Mouse (Mus musculus) midbrain, embryonic 14.5 days (tissue): ENCODE data around the gene Pigb. TPM values are rescaled to one million over a fixed set of nuclear protein-coding genes. Genes with fewer than 3 reads are reported as not detected.

Experiments used
- ATAC-seq: fragments of 200-750 bp; cut with Nextera tagmentation; 2 replicates; pipeline ENCODE4 v1.8.0; 2017; ENCODE audit warnings: moderate number of reproducible peaks, moderate library complexity; ENCODE audit not compliant: low FRiP score, low TSS enrichment
- DNase-seq: peaks from one replicate; pipeline ENCODE4 v3.0.0-alpha.2; 2015
- H3K27ac ChIP-seq: fragments of 300-500 bp; sonication (generic); replicated peaks from 2 replicates; pipeline ENCODE4 v1.5.1; 2014; ENCODE audit warnings: mild to moderate bottlenecking, low read depth, low read length, moderate library complexity
- H3K27me3 ChIP-seq: fragments of 300-500 bp; sonication (generic); 2 replicates; pipeline ENCODE4 v1.6.1; 2014; ENCODE audit warnings: low read length, control low read depth, mixed read lengths; ENCODE audit not compliant: control insufficient read depth, insufficient read depth
- H3K36me3 ChIP-seq: fragments of 300-500 bp; sonication (generic); 2 replicates; pipeline ENCODE4 v1.6.1; 2014; ENCODE audit warnings: low read length, control low read depth; ENCODE audit not compliant: control insufficient read depth, insufficient read depth
- H3K4me1 ChIP-seq: fragments of 300-500 bp; sonication (generic); 2 replicates; pipeline ENCODE4 v1.6.1; 2014; ENCODE audit warnings: mild to moderate bottlenecking, antibody characterized with exemption, low read length, control low read depth; ENCODE audit not compliant: control insufficient read depth, insufficient read depth
- H3K4me2 ChIP-seq: fragments of 300-500 bp; sonication (generic); 2 replicates; pipeline ENCODE4 v1.6.1; 2014; ENCODE audit warnings: mild to moderate bottlenecking, low read length, moderate library complexity
- H3K4me3 ChIP-seq: fragments of 300-500 bp; sonication (generic); replicated peaks from 2 replicates; pipeline ENCODE4 v1.5.1; 2014; ENCODE audit warnings: low read depth, low read length
- H3K9ac ChIP-seq: fragments of 300-500 bp; sonication (generic); replicated peaks from 2 replicates; pipeline ENCODE4 v1.6.1; 2014; ENCODE audit warnings: mild to moderate bottlenecking, low read length, moderate library complexity
- H3K9me3 ChIP-seq: fragments of 300-500 bp; sonication (generic); 2 replicates; pipeline ENCODE4 v1.6.1; 2016; ENCODE audit warnings: low read length, control low read depth, mixed read lengths; ENCODE audit not compliant: control insufficient read depth
- WGBS: fragments of 180-500 bp; shearing (Covaris S2); extraction: QIAGEN DNeasy Blood & Tissue Kit; methylation state at CpG from one replicate; pipeline ENCODE4 v1.1.7; 2014; 5-methylcytosine and 5-hydroxymethylcytosine counted together
- polyA plus RNA-seq: library from polyadenylated mRNA; unstranded; fragments of >200 nt; fragmentation: Nextera tagmentation; extraction: Ambion mirVana; gene quantifications from 2 replicates; pipeline ENCODE4 v1.2.1, GENCODE M21; 2014

Pigb gene
- polyA plus RNA-seq, 1 experiment from 2014 or later = 16.8 TPM

GRCm38 (mm10) chr9:73055441-73055911 lies 15.3 kb upstream of the Pigb start:
- no peak for DNase-seq
- no peaks in the 10 kb centered on the region for H3K36me3 ChIP-seq
- no peaks in the 10 kb centered on the region for H3K27me3 ChIP-seq
- H3K4me1 ChIP-seq = no peaks in the 10 kb centered on the region; the same call in 1 of the 2 replicates
- no peak for ATAC-seq
- H3K9me3 ChIP-seq = no peaks in the 10 kb centered on the region
- no peak overlapping the region for H3K9ac ChIP-seq
- H3K27ac ChIP-seq = no peak overlapping the region
- no peak overlapping the region for H3K4me2 ChIP-seq
- H3K4me3 ChIP-seq = no peak overlapping the region
- WGBS = 77% methylated on average over 10 of the region's 10 CpGs

- Histone ChIP-seq H3K4me2 (no peak overlapping the region), H3K4me1 (no peaks in the 10 kb centered on the region; the same call in 1 of the 2 replicates), H3K9me3 (no peaks in the 10 kb centered on the region), H3K36me3 (no peaks in the 10 kb centered on the region), H3K9ac (no peak overlapping the region), H3K4me3 (no peak overlapping the region), H3K27ac (no peak overlapping the region), H3K27me3 (no peaks in the 10 kb centered on the region)
- 42% methylated on average over 8 of the region's 8 CpGs for WGBS
- ATAC-seq = no peak
- DNase-seq = no peak
Measured at GRCm38 (mm10) chr9:73050606-73051005, 10.4 kb upstream of the Pigb start.

GRCm38 (mm10) chr9:73049833-73050232 lies 9.7 kb upstream of the Pigb start:
- no peak overlapping the region for H3K27ac ChIP-seq
- DNase-seq = peak; percentile 7
- H3K36me3 ChIP-seq = no peaks in the 10 kb centered on the region
- H3K4me1 ChIP-seq = peaks cover 6% of the 10 kb centered on the region
- no peak overlapping the region for H3K9ac ChIP-seq
- 66% methylated on average over 5 of the region's 5 CpGs for WGBS
- ATAC-seq = no peak
- no peak overlapping the region for H3K4me3 ChIP-seq
- no peak overlapping the region for H3K4me2 ChIP-seq
- no peaks in the 10 kb centered on the region for H3K27me3 ChIP-seq
- no peaks in the 10 kb centered on the region for H3K9me3 ChIP-seq

GRCm38 (mm10) chr9:73048927-73049326 lies 8.7 kb upstream of the Pigb start:
- ATAC-seq = no peak
- Histone ChIP-seq H3K4me3 (no peak overlapping the region), H3K36me3 (no peaks in the 10 kb centered on the region), H3K27me3 (no peaks in the 10 kb centered on the region), H3K27ac (no peak overlapping the region), H3K9ac (no peak overlapping the region), H3K4me2 (no peak overlapping the region), H3K9me3 (no peaks in the 10 kb centered on the region), H3K4me1 (peaks cover 13% of the 10 kb centered on the region)
- WGBS = 4% methylated on average over 4 of the region's 4 CpGs
- peak; percentile 37 for DNase-seq

- no peak overlapping the region for H3K4me3 ChIP-seq
- 94% methylated on average over 2 of the region's 2 CpGs for WGBS
- no peaks in the 10 kb centered on the region for H3K27me3 ChIP-seq
- H3K4me1 ChIP-seq = peaks cover 13% of the 10 kb centered on the region
- no peaks in the 10 kb centered on the region for H3K9me3 ChIP-seq
- no peak overlapping the region for H3K4me2 ChIP-seq
- DNase-seq (no peak), ATAC-seq (no peak)
- no peak overlapping the region for H3K9ac ChIP-seq
- H3K27ac ChIP-seq = no peak overlapping the region
- H3K36me3 ChIP-seq = no peaks in the 10 kb centered on the region
Measured at GRCm38 (mm10) chr9:73047906-73048305, 7.7 kb upstream of the Pigb start.

GRCm38 (mm10) chr9:73045711-73046110 lies 5.5 kb upstream of the Pigb start:
- 80% methylated on average over 10 of the region's 10 CpGs for WGBS
- Histone ChIP-seq H3K4me1 (peaks cover 13% of the 10 kb centered on the region), H3K27ac (no peak overlapping the region), H3K36me3 (no peaks in the 10 kb centered on the region), H3K4me2 (peak overlapping the region; percentile 88), H3K9ac (no peak overlapping the region), H3K27me3 (no peaks in the 10 kb centered on the region), H3K9me3 (no peaks in the 10 kb centered on the region), H3K4me3 (no peak overlapping the region)
- ATAC-seq (no peak), DNase-seq (no peak)

GRCm38 (mm10) chr9:73045204-73045603 lies 5.0 kb upstream of the Pigb start:
- Histone ChIP-seq H3K27ac (no peak overlapping the region), H3K4me3 (peak overlapping the region; percentile 45), H3K36me3 (no peaks in the 10 kb centered on the region), H3K9ac (peak overlapping the region; percentile 65), H3K4me2 (peak overlapping the region; percentile 88), H3K4me1 (peaks cover 18% of the 10 kb centered on the region), H3K27me3 (no peaks in the 10 kb centered on the region), H3K9me3 (no peaks in the 10 kb centered on the region)
- ATAC-seq (no peak), DNase-seq (peak; percentile 21)
- 17% methylated on average over 7 of the region's 7 CpGs for WGBS

- DNase-seq = peak; percentile 89
- H3K27me3 ChIP-seq = no peaks in the 10 kb centered on the region
- peak within 1 kb of the TSS; percentile 65 for H3K9ac ChIP-seq
- peak within 1 kb of the TSS; percentile 88 for H3K4me2 ChIP-seq
- WGBS = 2% methylated on average over 41 of the region's 41 CpGs
- peak within 1 kb of the TSS; percentile 45 for H3K4me3 ChIP-seq
- no peaks in the 10 kb centered on the region for H3K9me3 ChIP-seq
- peak; percentile 57 for ATAC-seq
- H3K36me3 ChIP-seq = no peaks in the 10 kb centered on the region
- H3K27ac ChIP-seq = no peak within 1 kb of the TSS
- H3K4me1 ChIP-seq = peaks cover 21% of the 10 kb centered on the region
Measured at GRCm38 (mm10) chr9:73044146-73045079, 4.2 kb upstream of the Pigb start, which contains the start of gene Rab27a. Rab27a (plus strand) TSS chr9:73044854.
